Mouse (Mus musculus) embryonic facial prominence, embryonic 14.5 days (tissue): ENCODE measurements at regions not wholly inside any gene's neighbourhood (a gene's known extent, or its start where the extent isn't known, plus 50 kb on each side); places are given as distances from the start of the nearest gene placed in this dataset.
A peak's percentile ranks its signal among the peaks of the same experiment; 100 is the strongest.
"Not testable (repeated sequence)": the region's sequence is repeated elsewhere in the genome, so short reads cannot be mapped to it uniquely, and the experiment has no call there.

Source experiments
- ATAC-seq: fragments of 200-750 bp; cut with Nextera tagmentation; 2 replicates; pipeline ENCODE4 v1.8.0; 2017; ENCODE audit warnings: low read depth, moderate number of reproducible peaks, moderate TSS enrichment
- DNase-seq: peaks from one replicate; pipeline ENCODE4 v3.0.0-alpha.2; 2015; ENCODE audit warnings: low spot score
- H3K27ac ChIP-seq: fragments of 300-500 bp; sonication (generic); replicated peaks from 2 replicates; pipeline ENCODE4 v1.5.1; 2014; ENCODE audit warnings: low read depth, mild to moderate bottlenecking, low read length, moderate library complexity
- H3K27me3 ChIP-seq: fragments of 300-500 bp; sonication (generic); replicated peaks from 2 replicates; pipeline ENCODE4 v1.6.1; 2014; ENCODE audit warnings: low read length; ENCODE audit not compliant: control insufficient read depth, insufficient read depth
- H3K36me3 ChIP-seq: fragments of 300-500 bp; sonication (generic); 2 replicates; pipeline ENCODE4 v1.6.1; 2014; ENCODE audit warnings: low read length, mixed read lengths; ENCODE audit not compliant: control insufficient read depth, insufficient read depth
- H3K4me1 ChIP-seq: fragments of 300-500 bp; sonication (generic); 2 replicates; pipeline ENCODE4 v1.6.1; 2014; ENCODE audit warnings: antibody characterized with exemption, low read length; ENCODE audit not compliant: control insufficient read depth, insufficient read depth
- H3K4me2 ChIP-seq: fragments of 300-500 bp; sonication (generic); 2 replicates; pipeline ENCODE4 v1.6.1; 2014; ENCODE audit warnings: low read depth, mild to moderate bottlenecking, low read length, moderate library complexity, mixed read lengths
- H3K4me3 ChIP-seq: fragments of 300-500 bp; sonication (generic); 2 replicates; pipeline ENCODE4 v1.5.1; 2014; ENCODE audit warnings: low read depth, mild to moderate bottlenecking, low read length
- H3K9ac ChIP-seq: fragments of 300-500 bp; sonication (generic); 2 replicates; pipeline ENCODE4 v1.6.1; 2014; ENCODE audit warnings: low read depth, mild to moderate bottlenecking, low read length, moderate library complexity, mixed read lengths
- H3K9me3 ChIP-seq: fragments of 300-500 bp; sonication (generic); 2 replicates; pipeline ENCODE4 v1.6.1; 2016; ENCODE audit warnings: low read length; ENCODE audit not compliant: control insufficient read depth
- WGBS: fragments of 180-500 bp; shearing (Covaris S2); extraction: QIAGEN DNeasy Blood & Tissue Kit; methylation state at CpG from one replicate; pipeline ENCODE4 v1.1.7; 2014; 5-methylcytosine and 5-hydroxymethylcytosine counted together

GRCm38 (mm10) chr13:10938233-10938632, 577.6 kb upstream of the Chrm3 start:
- no peak for ATAC-seq

DNA sequence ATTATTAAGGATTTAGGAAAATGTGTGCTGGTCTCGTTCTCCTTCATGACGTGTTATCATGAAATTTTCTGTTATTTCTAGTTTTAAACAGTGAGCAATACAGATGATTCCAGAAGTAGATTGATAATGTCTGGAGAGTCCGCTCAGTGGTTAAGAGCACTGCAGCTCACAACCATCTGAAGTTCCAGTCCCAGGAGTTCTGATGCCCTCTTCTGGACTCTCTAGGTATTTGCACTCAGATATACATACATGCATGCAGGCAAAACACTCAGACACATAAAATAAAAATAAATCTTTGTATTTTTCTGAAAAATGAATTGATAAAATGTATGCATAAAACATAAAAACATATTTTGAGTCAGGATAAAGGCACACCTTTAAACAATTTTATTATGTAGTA, 570.1 kb upstream of the Chrm3 start:
- no peak overlapping the region for H3K4me2 ChIP-seq
- H3K27me3 ChIP-seq: no peaks in the 10 kb centered on the region
- ATAC-seq: no peak
- H3K27ac ChIP-seq: no peak overlapping the region
- no peaks in the 10 kb centered on the region for H3K4me1 ChIP-seq
- no peaks in the 10 kb centered on the region for H3K9me3 ChIP-seq
- H3K4me3 ChIP-seq: no peak overlapping the region
- H3K9ac ChIP-seq: no peak overlapping the region
- WGBS: 91% methylated on average over 3 of the region's 3 CpGs
- no peak for DNase-seq
- no peaks in the 10 kb centered on the region for H3K36me3 ChIP-seq

More at GRCm38 (mm10) chr13:10938233-10938632, 577.6 kb upstream of the Chrm3 start:
- H3K9ac ChIP-seq: no peak overlapping the region
- WGBS: 88% methylated on average over 2 of the region's 2 CpGs
- H3K27me3 ChIP-seq: no peaks in the 10 kb centered on the region
- 0 out of 2 replicates have a peak, but pooled peaks cover 3% of the 10 kb centered on the region for H3K9me3 ChIP-seq
- H3K4me3 ChIP-seq: no peak overlapping the region
- no peak overlapping the region for H3K4me2 ChIP-seq
- H3K36me3 ChIP-seq: no peaks in the 10 kb centered on the region
- no peak overlapping the region for H3K27ac ChIP-seq
- DNase-seq: no peak
- no peaks in the 10 kb centered on the region for H3K4me1 ChIP-seq

DNA sequence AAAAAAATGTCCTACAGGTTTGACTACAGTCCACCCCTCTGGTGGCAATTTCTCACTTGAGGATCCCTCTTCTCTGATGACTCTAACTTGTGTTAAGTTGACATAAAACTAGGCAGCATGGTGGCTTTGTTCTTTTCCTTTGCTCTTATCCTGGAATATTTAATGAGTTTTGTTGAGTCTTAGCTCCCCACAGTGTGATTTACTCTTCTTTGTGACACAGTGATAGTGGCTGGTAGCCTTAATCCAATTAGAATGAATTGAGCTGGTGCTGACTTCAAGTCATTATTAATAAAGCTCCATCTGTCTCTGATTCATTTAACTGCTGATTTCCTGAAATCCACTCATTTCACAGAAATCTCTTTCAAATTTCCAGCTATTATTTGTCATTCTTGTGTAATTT, 553.7 kb upstream of the Chrm3 start:
- ATAC-seq: no peak
- Histone ChIP-seq H3K4me1 (no peaks in the 10 kb centered on the region), H3K4me3 (no peak overlapping the region)

GRCm38 (mm10) chr13:10909122-10909751, 548.6 kb upstream of the Chrm3 start:
- DNase-seq (peak; percentile 65), ATAC-seq (0 out of 2 replicates have a peak, but pooled peaks have one; percentile 26)
- no peak overlapping the region for H3K4me2 ChIP-seq

More for the DNA sequence above, 553.7 kb upstream of the Chrm3 start:
- Histone ChIP-seq H3K36me3 (no peaks in the 10 kb centered on the region), H3K27ac (no peak overlapping the region), H3K9me3 (no peaks in the 10 kb centered on the region), H3K4me2 (no peak overlapping the region), H3K9ac (no peak overlapping the region), H3K27me3 (no peaks in the 10 kb centered on the region)
- no peak for DNase-seq

DNA sequence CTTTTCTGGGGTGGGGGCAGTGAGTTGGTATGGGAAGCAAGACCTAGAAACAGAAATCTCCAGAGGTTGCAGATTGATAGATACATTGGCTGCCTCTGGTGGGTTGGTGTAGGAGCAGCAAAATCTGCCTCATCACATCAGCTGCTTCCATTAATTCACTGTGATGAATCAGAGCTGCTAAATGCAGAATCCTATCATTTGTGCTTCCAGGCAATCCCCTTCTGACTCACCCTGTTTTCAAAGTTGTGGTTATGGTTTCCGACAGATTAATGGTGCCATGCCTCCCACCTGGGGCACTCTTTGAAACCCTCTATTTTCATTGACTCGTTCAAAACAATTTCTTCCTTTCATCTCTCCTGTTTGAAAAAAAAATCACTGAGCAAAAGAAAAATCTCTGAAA, 507.2 kb upstream of the Chrm3 start:
- DNase-seq (peak; percentile 4), ATAC-seq (no peak)
- H3K9ac ChIP-seq: no peak overlapping the region
- H3K36me3 ChIP-seq: no peaks in the 10 kb centered on the region
- no peaks in the 10 kb centered on the region for H3K4me1 ChIP-seq
- whole genome bisulfite sequencing: 68% methylated on average over 2 of the region's 2 CpGs
- no peak overlapping the region for H3K27ac ChIP-seq
- H3K27me3 ChIP-seq: no peaks in the 10 kb centered on the region
- no peak overlapping the region for H3K4me2 ChIP-seq
- H3K4me3 ChIP-seq: no peak overlapping the region
- 0 out of 2 replicates have a peak, but pooled peaks cover 8% of the 10 kb centered on the region for H3K9me3 ChIP-seq

More at GRCm38 (mm10) chr13:10909122-10909751, 548.6 kb upstream of the Chrm3 start:
- WGBS: 33% methylated on average over 2 of the region's 2 CpGs
- Histone ChIP-seq H3K4me3 (no peak overlapping the region), H3K27me3 (no peaks in the 10 kb centered on the region), H3K9me3 (no peaks in the 10 kb centered on the region), H3K36me3 (no peaks in the 10 kb centered on the region), H3K4me1 (no peaks in the 10 kb centered on the region), H3K27ac (no peak overlapping the region), H3K9ac (no peak overlapping the region)

DNA sequence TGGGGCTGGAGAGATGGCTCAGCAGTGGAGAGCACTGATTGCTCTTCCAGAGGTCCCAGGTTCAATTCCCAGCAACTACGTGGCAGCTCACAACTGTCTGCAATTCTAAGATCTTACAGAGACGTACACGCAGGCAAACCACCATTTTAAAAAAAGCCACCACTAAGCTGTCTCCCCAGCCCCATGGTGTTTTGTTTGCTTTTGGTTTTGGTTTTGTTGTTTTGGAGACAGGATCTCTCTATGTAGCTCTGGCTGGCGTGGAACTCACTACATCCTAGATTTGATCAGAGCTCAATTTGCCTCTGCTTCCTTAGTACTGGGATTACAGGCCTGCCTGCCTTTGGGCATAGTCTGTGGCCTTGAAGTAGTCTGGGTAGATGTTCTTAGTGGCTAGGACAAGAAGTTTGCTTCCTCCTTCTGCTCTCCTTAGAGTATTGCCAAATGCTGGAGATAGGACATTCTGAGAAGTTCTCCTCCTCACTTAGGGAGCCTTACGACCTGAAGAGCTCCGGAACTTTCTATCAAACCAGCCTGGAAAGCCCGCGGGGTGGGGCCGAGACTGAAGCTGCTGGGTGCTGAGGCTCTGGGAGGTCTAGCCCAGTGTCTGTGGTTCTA, 495.4 kb upstream of the Chrm3 start:
- 91% methylated on average over 9 of the region's 9 CpGs for WGBS
- ATAC-seq: not testable (repeated sequence)

DNA sequence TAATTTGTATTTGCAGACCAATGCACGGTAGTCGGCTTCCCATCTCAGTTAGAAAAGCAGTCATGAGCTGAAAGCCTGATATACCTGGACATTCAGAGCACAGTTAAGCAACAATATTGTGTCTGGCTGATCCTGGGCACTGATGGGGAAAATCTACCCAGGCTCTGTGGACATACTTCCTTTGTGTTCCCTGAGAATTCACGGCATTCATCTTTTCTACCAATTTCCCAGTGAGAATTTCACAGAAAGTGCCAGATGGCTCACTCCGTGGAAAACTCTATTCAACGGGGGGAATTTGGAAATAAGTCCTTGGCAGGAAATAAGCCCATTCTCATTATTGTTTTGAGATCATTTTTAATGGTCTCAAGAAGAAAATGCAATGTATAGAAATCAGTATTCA, 484.6 kb upstream of the Chrm3 start:
- H3K27ac ChIP-seq: no peak overlapping the region
- no peak for DNase-seq
- WGBS: 82% methylated on average over 5 of the region's 5 CpGs
- H3K9ac ChIP-seq: no peak overlapping the region
- H3K4me1 ChIP-seq: no peaks in the 10 kb centered on the region
- no peak for ATAC-seq
- no peak overlapping the region for H3K4me3 ChIP-seq
- no peak overlapping the region for H3K4me2 ChIP-seq
- H3K27me3 ChIP-seq: no peaks in the 10 kb centered on the region
- H3K9me3 ChIP-seq: no peaks in the 10 kb centered on the region
- no peaks in the 10 kb centered on the region for H3K36me3 ChIP-seq

More for the DNA sequence above, 495.4 kb upstream of the Chrm3 start:
- H3K4me3 ChIP-seq, H3K36me3 ChIP-seq, H3K4me1 ChIP-seq, H3K27me3 ChIP-seq, H3K9me3 ChIP-seq, H3K4me2 ChIP-seq, H3K27ac ChIP-seq, H3K9ac ChIP-seq, DNase-seq: not testable (repeated sequence)

GRCm38 (mm10) chr13:10799351-10799913, 438.8 kb upstream of the Chrm3 start:
- Histone ChIP-seq H3K4me1 (no peaks in the 10 kb centered on the region), H3K4me3 (no peak overlapping the region), H3K36me3 (no peaks in the 10 kb centered on the region), H3K9ac (no peak overlapping the region), H3K4me2 (no peak overlapping the region), H3K27me3 (no peaks in the 10 kb centered on the region), H3K9me3 (no peaks in the 10 kb centered on the region), H3K27ac (no peak overlapping the region)
- 83% methylated on average over 3 of the region's 3 CpGs for WGBS
- ATAC-seq (peak; percentile 92; the same call in 1 of the 2 replicates), DNase-seq (peak; percentile 50)
